Mouse (Mus musculus) stomach, embryonic 16.5 days (tissue): ENCODE measurements around the gene Npm3. TPM values are rescaled to one million over a fixed set of nuclear protein-coding genes. Genes with fewer than 3 reads are reported as not detected.

Experiments used
- ATAC-seq: fragments of 200-750 bp; cut with Nextera tagmentation; 2 replicates; pipeline ENCODE4 v1.8.0; 2017; ENCODE audit warnings: moderate number of reproducible peaks, moderate TSS enrichment; ENCODE audit not compliant: insufficient read depth, low FRiP score
- H3K27ac ChIP-seq: fragments of 300-500 bp; sonication (generic); 2 replicates; pipeline ENCODE4 v1.5.1; 2014; ENCODE audit warnings: low read length
- H3K27me3 ChIP-seq: fragments of 300-500 bp; sonication (generic); 2 replicates; pipeline ENCODE4 v1.6.1; 2014; ENCODE audit warnings: low read length, control low read depth, mixed read lengths; ENCODE audit not compliant: control insufficient read depth, insufficient read depth
- H3K36me3 ChIP-seq: fragments of 300-500 bp; sonication (generic); 2 replicates; pipeline ENCODE4 v1.6.1; 2014; ENCODE audit warnings: low read length; ENCODE audit not compliant: control insufficient read depth, insufficient read depth
- H3K4me1 ChIP-seq: fragments of 300-500 bp; sonication (generic); 2 replicates; pipeline ENCODE4 v1.6.1; 2014; ENCODE audit warnings: low read length, control low read depth, mixed read lengths; ENCODE audit not compliant: control insufficient read depth, insufficient read depth
- H3K4me2 ChIP-seq: fragments of 300-500 bp; sonication (generic); 2 replicates; pipeline ENCODE4 v1.6.1; 2014; ENCODE audit warnings: low read depth, low read length, mixed read lengths
- H3K4me3 ChIP-seq: fragments of 300-500 bp; sonication (generic); replicated peaks from 2 replicates; pipeline ENCODE4 v1.5.1; 2014; ENCODE audit warnings: mild to moderate bottlenecking, low read length
- H3K9ac ChIP-seq: fragments of 300-500 bp; sonication (generic); 2 replicates; pipeline ENCODE4 v1.6.1; 2014; ENCODE audit warnings: low read length
- H3K9me3 ChIP-seq: fragments of 300-500 bp; sonication (generic); replicated peaks from 2 replicates; pipeline ENCODE4 v1.6.1; 2016; ENCODE audit warnings: low read length, control low read depth; ENCODE audit not compliant: control insufficient read depth
- WGBS: fragments of 180-500 bp; shearing (Covaris S2); extraction: QIAGEN DNeasy Blood & Tissue Kit; methylation state at CpG from one replicate; pipeline ENCODE4 v1.1.7; 2014; 5-methylcytosine and 5-hydroxymethylcytosine counted together
- polyA plus RNA-seq: library from polyadenylated mRNA; unstranded; fragments of >200 nt; fragmentation: Nextera tagmentation; extraction: Ambion mirVana; gene quantifications from 2 replicates; pipeline ENCODE4 v1.2.1, GENCODE M21; 2015

Npm3 gene
- 13.8 and 15.6 TPM in 2 replicates for polyA plus RNA-seq

DNA sequence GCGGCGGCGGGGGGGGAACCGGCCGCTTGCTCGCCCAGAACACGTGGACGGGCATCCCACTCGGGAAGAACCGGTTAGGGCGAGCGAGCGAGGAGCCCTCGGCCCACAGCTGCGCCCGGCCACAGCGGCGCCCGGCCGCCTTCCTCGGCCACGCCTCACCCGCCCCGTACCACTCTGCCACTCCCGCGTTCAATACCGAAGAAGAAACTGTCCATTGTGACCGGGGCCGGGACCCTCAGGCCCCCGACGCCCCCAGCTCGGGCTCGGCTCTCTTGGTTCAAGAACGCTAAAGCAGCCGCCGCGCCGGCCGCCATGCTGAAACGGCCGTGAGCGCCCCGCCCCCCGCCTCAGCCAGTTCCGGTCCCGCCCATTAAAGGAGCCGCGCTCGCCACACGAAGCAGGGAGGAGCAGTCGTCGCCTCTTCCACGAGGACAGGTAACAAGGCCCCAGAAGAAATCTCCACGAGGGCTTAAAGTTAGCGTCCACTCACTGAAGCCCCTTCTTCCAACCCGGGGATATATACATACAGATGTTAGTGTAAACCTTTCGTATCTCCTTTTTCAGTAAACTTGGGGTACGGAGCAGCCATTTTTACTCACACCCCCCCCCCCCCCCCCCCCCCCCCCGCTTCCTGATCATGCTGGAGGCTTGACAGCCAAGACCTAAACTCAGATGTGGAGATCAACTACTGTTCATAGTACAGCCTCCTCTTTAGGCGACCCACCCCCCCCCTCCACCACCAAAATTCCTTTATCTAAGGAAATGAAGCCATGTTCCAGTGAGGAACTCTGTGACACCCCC lies at the start of gene Npm3:
Npm3 (minus strand) TSS at position 349 of the 801 bp plus-strand sequence.
- under 1% methylated on average over 59 of the region's 60 CpGs for WGBS
- no peak within 1 kb of the TSS for H3K27ac ChIP-seq
- peak within 1 kb of the TSS; percentile 75 for H3K9ac ChIP-seq
- H3K9me3 ChIP-seq, result no peaks in the 10 kb centered on the region
- H3K27me3 ChIP-seq, result peaks cover 17% of the 10 kb centered on the region
- peaks cover 6% of the 10 kb centered on the region; the same call in 1 of the 2 replicates for H3K36me3 ChIP-seq
- peak; percentile 74 for ATAC-seq
- peak within 1 kb of the TSS; percentile 88 for H3K4me2 ChIP-seq
- peak within 1 kb of the TSS; percentile 64 for H3K4me3 ChIP-seq
- H3K4me1 ChIP-seq, result peaks cover 11% of the 10 kb centered on the region

DNA sequence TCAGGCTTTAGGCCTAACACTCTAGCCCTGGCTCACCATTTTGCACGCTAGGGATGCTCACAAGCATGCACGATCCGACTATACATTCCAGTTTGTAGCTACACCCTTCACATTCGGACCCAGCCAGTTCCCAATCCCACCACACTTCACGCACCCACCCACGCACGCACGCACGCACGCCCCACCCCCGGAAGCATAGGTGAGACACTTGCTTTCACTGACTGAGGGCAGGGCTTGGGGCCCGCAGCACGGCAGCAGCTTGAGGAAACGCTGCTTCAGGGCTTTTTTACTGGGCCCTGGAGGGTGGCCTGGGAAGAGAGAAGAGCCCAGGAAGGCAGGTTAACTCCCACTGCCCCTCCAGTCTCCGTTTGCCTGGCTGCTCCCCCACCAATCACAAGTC lies 47.5 kb upstream of the Npm3 start:
- Histone ChIP-seq H3K9me3 (no peaks in the 10 kb centered on the region), H3K4me3 (no peak overlapping the region), H3K27me3 (no peaks in the 10 kb centered on the region), H3K27ac (no peak overlapping the region), H3K9ac (no peak overlapping the region), H3K36me3 (no peaks in the 10 kb centered on the region), H3K4me2 (no peak overlapping the region), H3K4me1 (0 out of 2 replicates have a peak, but pooled peaks cover 5% of the 10 kb centered on the region)
- WGBS, result 71% methylated on average over 15 of the region's 15 CpGs
- ATAC-seq, result no peak

GRCm38 (mm10) chr19:45796061-45796556 lies 46.7 kb upstream of the Npm3 start:
- peak overlapping the region; percentile 23 for H3K4me3 ChIP-seq
- 0 out of 2 replicates have a peak, but pooled peaks cover 5% of the 10 kb centered on the region for H3K4me1 ChIP-seq
- no peak overlapping the region for H3K27ac ChIP-seq
- no peaks in the 10 kb centered on the region for H3K36me3 ChIP-seq
- ATAC-seq, result peak; percentile 64
- WGBS, result 12% methylated on average over 15 of the region's 15 CpGs
- H3K4me2 ChIP-seq, result peak overlapping the region; percentile 56
- H3K9me3 ChIP-seq, result no peaks in the 10 kb centered on the region
- no peaks in the 10 kb centered on the region for H3K27me3 ChIP-seq
- H3K9ac ChIP-seq, result peak overlapping the region; percentile 46

- no peaks in the 10 kb centered on the region for H3K9me3 ChIP-seq
- ATAC-seq, result no peak
- peak overlapping the region; percentile 56 for H3K4me2 ChIP-seq
- no peak overlapping the region for H3K4me3 ChIP-seq
- H3K36me3 ChIP-seq, result no peaks in the 10 kb centered on the region
- H3K4me1 ChIP-seq, result 0 out of 2 replicates have a peak, but pooled peaks cover 5% of the 10 kb centered on the region
- H3K27ac ChIP-seq, result no peak overlapping the region
- no peaks in the 10 kb centered on the region for H3K27me3 ChIP-seq
- peak overlapping the region; percentile 46; the same call in 1 of the 2 replicates for H3K9ac ChIP-seq
- 25% methylated on average over 15 of the region's 15 CpGs for WGBS
These were observed 46.1 kb upstream of the Npm3 start for GRCm38 (mm10) chr19:45795406-45795944.

DNA sequence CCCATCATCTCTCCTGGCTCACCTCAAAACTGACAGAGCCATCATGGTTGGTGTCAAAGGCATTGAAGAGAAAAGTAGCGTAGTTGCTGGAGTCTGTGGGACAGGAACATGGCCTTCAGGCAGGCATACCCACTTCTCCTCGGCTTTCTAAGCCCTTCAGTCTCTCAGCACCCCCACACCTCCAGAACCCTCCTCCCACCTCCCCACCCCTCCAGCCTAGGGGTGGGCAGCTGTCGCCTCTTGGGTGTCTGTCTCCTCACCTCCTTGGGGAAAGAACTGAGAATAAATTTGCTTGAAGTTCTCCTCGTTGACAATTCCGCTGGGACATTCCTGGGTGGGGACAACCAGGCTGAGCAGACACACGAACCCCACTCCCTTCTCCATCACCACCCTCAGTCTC lies 45.3 kb upstream of the Npm3 start:
- no peaks in the 10 kb centered on the region for H3K36me3 ChIP-seq
- no peak for ATAC-seq

DNA sequence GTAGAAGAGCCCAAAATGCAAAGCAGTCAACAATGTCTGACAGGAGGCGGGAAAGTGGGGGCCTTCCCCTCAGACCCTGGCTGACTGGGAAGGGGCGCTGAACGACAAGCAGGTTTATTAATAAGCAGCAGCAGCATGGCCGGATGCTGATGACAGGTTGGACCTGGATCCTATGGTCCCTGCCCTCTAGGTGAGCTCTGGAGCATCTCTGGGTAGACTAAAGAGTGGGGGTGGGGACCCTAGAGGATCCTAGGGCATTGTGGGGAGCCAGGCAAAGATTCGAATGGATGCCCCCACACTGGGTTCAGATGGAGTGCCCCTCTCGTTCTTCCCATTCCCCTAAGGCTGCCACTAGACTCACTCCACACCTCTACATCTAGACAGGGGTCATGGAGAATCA lies 43.0 kb upstream of the Npm3 start:
- Histone ChIP-seq H3K27ac (no peak overlapping the region), H3K4me1 (0 out of 2 replicates have a peak, but pooled peaks cover 5% of the 10 kb centered on the region), H3K9ac (no peak overlapping the region), H3K27me3 (no peaks in the 10 kb centered on the region), H3K36me3 (no peaks in the 10 kb centered on the region), H3K4me3 (no peak overlapping the region), H3K9me3 (no peaks in the 10 kb centered on the region), H3K4me2 (no peak overlapping the region)
- WGBS, result 81% methylated on average over 6 of the region's 6 CpGs
- ATAC-seq, result no peak

More for the DNA sequence above, 45.3 kb upstream of the Npm3 start:
- Histone ChIP-seq H3K4me3 (no peak overlapping the region), H3K4me2 (no peak overlapping the region), H3K9me3 (no peaks in the 10 kb centered on the region), H3K9ac (no peak overlapping the region), H3K27me3 (no peaks in the 10 kb centered on the region), H3K27ac (no peak overlapping the region), H3K4me1 (0 out of 2 replicates have a peak, but pooled peaks cover 5% of the 10 kb centered on the region)
- WGBS, result 62% methylated on average over 6 of the region's 6 CpGs

DNA sequence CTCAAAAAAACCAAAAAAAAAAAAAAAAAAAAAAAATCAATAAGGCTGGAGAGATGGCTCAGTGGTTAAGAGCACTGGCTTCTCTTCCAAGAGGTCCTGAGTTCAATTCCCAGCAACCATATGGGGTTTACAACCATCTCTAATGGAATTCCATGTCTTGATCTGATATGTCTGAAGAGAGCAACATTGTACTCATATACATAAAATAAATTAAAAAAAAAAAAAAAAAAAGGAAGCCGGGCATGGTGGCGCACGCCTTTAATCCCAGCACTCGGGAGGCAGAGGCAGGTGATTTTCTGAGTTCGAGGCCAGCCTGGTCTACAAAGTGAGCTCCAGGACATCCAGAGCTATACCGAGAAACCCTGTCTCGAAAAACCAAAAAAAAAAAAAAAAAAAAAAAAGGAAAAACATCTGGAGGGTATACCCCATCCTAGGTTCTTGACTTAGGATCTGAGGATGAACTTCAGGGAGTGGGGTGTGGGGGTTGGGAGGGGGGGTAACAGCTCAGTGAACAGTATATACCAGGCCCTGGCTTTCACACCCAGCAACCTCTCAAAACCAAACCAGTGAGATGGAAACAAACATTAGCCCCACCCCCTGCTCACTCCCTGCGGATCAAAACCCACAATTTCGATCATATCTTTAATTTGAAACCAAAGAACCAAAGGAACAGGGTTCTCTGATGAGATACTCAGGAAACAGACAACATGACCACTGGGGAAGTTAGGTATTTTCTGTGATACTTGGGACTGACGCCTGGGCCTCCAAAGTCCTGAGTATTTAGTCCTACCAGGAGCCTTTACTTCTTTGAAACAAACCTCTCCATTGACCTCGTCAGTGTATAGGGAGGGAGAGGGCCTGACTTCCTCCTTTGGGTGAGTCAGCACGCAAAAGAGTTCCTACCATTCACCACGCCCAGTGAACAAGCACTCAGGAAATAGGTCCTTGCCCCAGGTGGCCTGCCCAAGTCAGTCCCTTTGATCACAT lies 40.8 kb upstream of the Npm3 start:
- no peaks in the 10 kb centered on the region for H3K36me3 ChIP-seq
- 73% methylated on average over 13 of the region's 13 CpGs for WGBS
- no peaks in the 10 kb centered on the region for H3K9me3 ChIP-seq
- H3K4me2 ChIP-seq, result no peak overlapping the region
- no peak overlapping the region for H3K9ac ChIP-seq
- ATAC-seq, result peak; percentile 89
- no peak overlapping the region for H3K4me3 ChIP-seq
- H3K27ac ChIP-seq, result peak overlapping the region; percentile 70
- H3K27me3 ChIP-seq, result no peaks in the 10 kb centered on the region
- no peaks in the 10 kb centered on the region for H3K4me1 ChIP-seq

GRCm38 (mm10) chr19:45789365-45789764 lies 40.0 kb upstream of the Npm3 start:
- Histone ChIP-seq H3K36me3 (no peaks in the 10 kb centered on the region), H3K4me3 (no peak overlapping the region), H3K9me3 (no peaks in the 10 kb centered on the region), H3K4me2 (no peak overlapping the region), H3K9ac (no peak overlapping the region), H3K27me3 (no peaks in the 10 kb centered on the region), H3K4me1 (no peaks in the 10 kb centered on the region), H3K27ac (no peak overlapping the region)
- 78% methylated on average over 7 of the region's 7 CpGs for WGBS
- ATAC-seq, result no peak
